Comparison of ENCODE assay signal across 10 mouse cellular contexts in the genomic region with DNA sequence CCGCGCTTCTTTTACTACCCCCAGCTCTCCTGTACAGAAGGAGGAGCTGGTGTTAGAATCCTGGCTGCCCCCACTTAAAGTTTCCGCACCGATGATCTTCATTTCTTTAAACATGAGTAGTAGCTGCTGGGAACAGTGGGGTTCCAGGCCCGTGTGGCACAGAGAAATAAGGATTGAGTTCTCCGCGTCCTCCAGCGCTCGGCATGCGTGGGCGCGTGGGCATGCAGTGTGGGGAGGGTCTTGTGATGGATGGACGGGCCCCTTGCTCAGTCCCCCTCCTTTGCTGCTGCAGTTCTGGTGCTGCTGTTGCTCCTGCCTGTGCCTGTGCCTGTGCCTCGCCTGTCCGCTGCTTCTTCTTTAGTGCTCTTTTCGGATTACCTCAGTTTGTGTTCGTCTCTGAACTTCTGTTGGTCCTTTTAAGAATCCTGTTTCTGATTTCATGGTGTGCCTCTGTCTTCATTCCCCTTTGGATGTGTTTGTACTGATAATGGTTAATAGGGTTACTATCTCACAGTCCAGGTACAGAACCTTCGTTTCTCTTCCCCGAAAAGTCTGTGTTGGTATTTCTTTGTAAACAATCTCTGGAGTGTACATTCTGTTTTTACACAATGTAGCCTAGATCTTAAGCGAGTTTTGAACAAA. TPM values are rescaled to one million over a fixed set of nuclear protein-coding genes. Genes with fewer than 3 reads are reported as not detected.
DNase-seq lines count a peak whose midpoint lies in the region; ATAC-seq and TF ChIP-seq lines count a peak whose summit lies in the region.
"Had no signal": no experiment of that assay in that cellular context is flagged by ENCODE, and none has a peak within 500 bp of the region (broad histone marks: within the 10 kb centered on the region; RNA-seq: fewer than 3 reads in every experiment).

No protein-coding gene starts in this region.

- H3K27me3 ChIP-seq in hindbrain, embryonic 13.5 days, result no peaks in the 10 kb centered on the region
- no peaks in the 10 kb centered on the region for H3K27me3 ChIP-seq in hindbrain, embryonic 11.5 days (ENCODE audit: control insufficient read depth, insufficient read depth, low read length)
- H3K27me3 ChIP-seq in midbrain, embryonic 16.5 days (ENCODE audit: control insufficient read depth, insufficient read depth, low read depth, low read length), result no peaks in the 10 kb centered on the region
- H3K27me3 ChIP-seq in midbrain, postnatal 0 days (ENCODE audit: insufficient read depth, low read length), result no peaks in the 10 kb centered on the region
- H3K27me3 ChIP-seq in forebrain, postnatal 0 days (ENCODE audit: insufficient read depth, low read length), result no peaks in the 10 kb centered on the region

- no peak for DNase-seq in hindbrain, embryonic 11.5 days (ENCODE audit: low spot score)
- DNase-seq in midbrain, postnatal 0 days (ENCODE audit: low spot score), result no peak
- DNase-seq in forebrain, postnatal 0 days, result no peak
- DNase-seq in right cerebral cortex, postnatal 36 days (ENCODE audit: low spot score in 2 of 2), result no peak
- DNase-seq in layer of hippocampus, adult 9-11 months, result no peak
- DNase-seq: kidney, adult 8-10 months; thymus, postnatal 36 days had no signal

- no peak overlapping the region for H3K9ac ChIP-seq in hindbrain, embryonic 13.5 days
- H3K9ac ChIP-seq in hindbrain, embryonic 11.5 days (ENCODE audit: low read depth, low read length), result no peak overlapping the region
- no peak overlapping the region for H3K9ac ChIP-seq in midbrain, embryonic 16.5 days (ENCODE audit: low read depth, low read length)
- H3K9ac ChIP-seq in midbrain, postnatal 0 days (replicated peaks; ENCODE audit: low read length, poor library complexity, severe bottlenecking), result no peak overlapping the region
- H3K9ac ChIP-seq in forebrain, postnatal 0 days, result no peak overlapping the region

- no peaks in the 10 kb centered on the region for H3K9me3 ChIP-seq in hindbrain, embryonic 13.5 days
- H3K9me3 ChIP-seq in hindbrain, embryonic 11.5 days (ENCODE audit: control insufficient read depth, low read length), result no peaks in the 10 kb centered on the region
- no peaks in the 10 kb centered on the region for H3K9me3 ChIP-seq in midbrain, embryonic 16.5 days (replicated peaks; ENCODE audit: control insufficient read depth, low read length, poor library complexity, severe bottlenecking)
- H3K9me3 ChIP-seq in midbrain, postnatal 0 days (ENCODE audit: low read length), result no peaks in the 10 kb centered on the region
- no peaks in the 10 kb centered on the region for H3K9me3 ChIP-seq in forebrain, postnatal 0 days (ENCODE audit: low read length)

- 52% methylated on average over 20 of the region's 20 CpGs for WGBS in hindbrain, embryonic 13.5 days
- WGBS in hindbrain, embryonic 11.5 days, result 56% methylated on average over 20 of the region's 20 CpGs
- 48% methylated on average over 20 of the region's 20 CpGs for WGBS in midbrain, embryonic 16.5 days
- 44% methylated on average over 20 of the region's 20 CpGs for WGBS in midbrain, postnatal 0 days
- WGBS in forebrain, postnatal 0 days, result 39% methylated on average over 20 of the region's 20 CpGs
- 45% methylated on average over 20 of the region's 20 CpGs for WGBS in olfactory bulb, adult 2 months

- no peak for TF ChIP-seq POLR2A in olfactory bulb, adult 2 months (IDR thresholded peaks at IDR 0.05; ENCODE audit: insufficient read depth, low read depth, low read length)

- H3K4me2 ChIP-seq in hindbrain, embryonic 13.5 days, result 0 out of 2 replicates have a peak overlapping the region, but pooled peaks have one; percentile 11
- H3K4me2 ChIP-seq in hindbrain, embryonic 11.5 days (replicated peaks; ENCODE audit: low read depth, low read length), result no peak overlapping the region
- H3K4me2 ChIP-seq in midbrain, embryonic 16.5 days (ENCODE audit: low read length), result peak overlapping the region; percentile 32
- H3K4me2 ChIP-seq in midbrain, postnatal 0 days (ENCODE audit: low read depth, low read length, poor library complexity, severe bottlenecking), result no peak overlapping the region
- peak overlapping the region; percentile 28; the same call in 1 of the 2 replicates for H3K4me2 ChIP-seq in forebrain, postnatal 0 days (ENCODE audit: low read depth)

- ATAC-seq in hindbrain, embryonic 13.5 days (ENCODE audit: low FRiP score), result no peak
- no peak for ATAC-seq in hindbrain, embryonic 11.5 days (ENCODE audit: low FRiP score)
- ATAC-seq in midbrain, embryonic 16.5 days, result no peak
- no peak; the same call in 1 of the 2 replicates for ATAC-seq in midbrain, postnatal 0 days (ENCODE audit: low FRiP score)
- ATAC-seq in forebrain, postnatal 0 days, result peak; percentile 32; the same call in 1 of the 2 replicates

- H3K4me3 ChIP-seq in hindbrain, embryonic 13.5 days, result no peak overlapping the region
- no peak overlapping the region for H3K4me3 ChIP-seq in hindbrain, embryonic 11.5 days (ENCODE audit: low read depth, low read length)
- no peak overlapping the region for H3K4me3 ChIP-seq in midbrain, embryonic 16.5 days (ENCODE audit: low read depth, low read length)
- H3K4me3 ChIP-seq in midbrain, postnatal 0 days (ENCODE audit: low read depth, low read length), result no peak overlapping the region
- no peak overlapping the region for H3K4me3 ChIP-seq in forebrain, postnatal 0 days (ENCODE audit: low read depth, low read length)
- peak overlapping the region; percentile 23 for H3K4me3 ChIP-seq in olfactory bulb, adult 2 months (ENCODE audit: insufficient read depth, low read depth, low read length)

- no peak for TF ChIP-seq CTCF in midbrain, postnatal 0 days (IDR thresholded peaks at IDR 0.05)
- TF ChIP-seq CTCF in forebrain, postnatal 0 days (IDR thresholded peaks at IDR 0.05; ENCODE audit: low read depth), result no peak
- TF ChIP-seq CTCF in olfactory bulb, adult 2 months (IDR thresholded peaks at IDR 0.05; ENCODE audit: insufficient read depth, low read depth, low read length), result no peak

- H3K27ac ChIP-seq in hindbrain, embryonic 13.5 days, result no peak overlapping the region
- no peak overlapping the region for H3K27ac ChIP-seq in hindbrain, embryonic 11.5 days (ENCODE audit: low read depth, low read length)
- H3K27ac ChIP-seq in midbrain, embryonic 16.5 days (ENCODE audit: low read length), result no peak overlapping the region
- no peak overlapping the region for H3K27ac ChIP-seq in midbrain, postnatal 0 days (ENCODE audit: low read depth, low read length)
- H3K27ac ChIP-seq in forebrain, postnatal 0 days (ENCODE audit: low read depth, low read length), result no peak overlapping the region
- no peak overlapping the region for H3K27ac ChIP-seq in olfactory bulb, adult 2 months (ENCODE audit: insufficient read depth, low read depth, low read length)

- H3K36me3 ChIP-seq in hindbrain, embryonic 13.5 days, result no peaks in the 10 kb centered on the region
- H3K36me3 ChIP-seq in hindbrain, embryonic 11.5 days (ENCODE audit: control insufficient read depth, insufficient read depth, low read length), result no peaks in the 10 kb centered on the region
- no peaks in the 10 kb centered on the region for H3K36me3 ChIP-seq in midbrain, embryonic 16.5 days (ENCODE audit: control insufficient read depth, insufficient read depth, low read length)
- H3K36me3 ChIP-seq in midbrain, postnatal 0 days (ENCODE audit: insufficient read depth, low read length), result no peaks in the 10 kb centered on the region
- no peaks in the 10 kb centered on the region for H3K36me3 ChIP-seq in forebrain, postnatal 0 days (ENCODE audit: insufficient read depth)

- H3K4me1 ChIP-seq in hindbrain, embryonic 13.5 days (replicated peaks), result peaks cover 22% of the 10 kb centered on the region
- H3K4me1 ChIP-seq in hindbrain, embryonic 11.5 days (replicated peaks; ENCODE audit: control insufficient read depth, insufficient read depth, low read length), result no peaks in the 10 kb centered on the region; the same call in 1 of the 2 replicates
- peaks cover 9% of the 10 kb centered on the region for H3K4me1 ChIP-seq in midbrain, embryonic 16.5 days (ENCODE audit: control insufficient read depth, insufficient read depth, low read length)
- no peaks in the 10 kb centered on the region for H3K4me1 ChIP-seq in midbrain, postnatal 0 days (ENCODE audit: insufficient read depth, low read length)
- no peaks in the 10 kb centered on the region for H3K4me1 ChIP-seq in forebrain, postnatal 0 days (ENCODE audit: insufficient read depth)
- peaks cover 15% of the 10 kb centered on the region for H3K4me1 ChIP-seq in olfactory bulb, adult 2 months (ENCODE audit: control insufficient read depth, insufficient read depth, low read length)

RNA-seq across cellular contexts. Expression of gene Plpp1, which starts 32.8 kb away (rescaled TPM):
- 51.7 and 53.3 TPM in 2 replicates for polyA plus RNA-seq in hindbrain, embryonic 13.5 days (2015; fragmentation: Nextera tagmentation; extraction: Ambion mirVana)
- polyA plus RNA-seq in hindbrain, embryonic 11.5 days (2014; fragmentation: Nextera tagmentation; extraction: Ambion mirVana), result 22.1 and 24.0 TPM in 2 replicates
- 58.7 and 69.5 TPM in 2 replicates for polyA plus RNA-seq in midbrain, embryonic 16.5 days (2015; fragmentation: Nextera tagmentation; extraction: Ambion mirVana)
- 59.7 and 59.9 TPM in 2 replicates for total RNA-seq in midbrain, postnatal 0 days (2014; rRNA removed)
- 87.2 and 91.0 TPM in 2 replicates for polyA plus RNA-seq in midbrain, postnatal 0 days (2015; fragmentation: Nextera tagmentation; extraction: Ambion mirVana)
- total RNA-seq in forebrain, postnatal 0 days (2014; rRNA removed), result 44.4 and 48.0 TPM in 2 replicates
- 60.8 and 68.0 TPM in 2 replicates for polyA plus RNA-seq in forebrain, postnatal 0 days (2015; fragmentation: Nextera tagmentation; extraction: Ambion mirVana)
- polyA plus RNA-seq in olfactory bulb, adult 2 months (2012; ENCODE audit: insufficient read depth, insufficient read length, low replicate concordance, missing spikeins), result not detected in 2 replicates

Comparison
In these comparisons a context has a peak if more than half of its experiments do, and no peak if none do; other contexts are left out.
1. H3K4me2 ChIP-seq: peak in hindbrain, embryonic 13.5 days (single experiment), midbrain, embryonic 16.5 days (single experiment) and forebrain, postnatal 0 days (single experiment); none in hindbrain, embryonic 11.5 days (single experiment) and midbrain, postnatal 0 days (single experiment).
2. RNA of gene Plpp1, which starts 32.8 kb away (polyA plus RNA-seq): 87.2 to 91.0 TPM in midbrain, postnatal 0 days, 58.7 to 69.5 TPM in midbrain, embryonic 16.5 days, 60.8 to 68.0 TPM in forebrain, postnatal 0 days, 51.7 to 53.3 TPM in hindbrain, embryonic 13.5 days and 22.1 to 24.0 TPM in hindbrain, embryonic 11.5 days; not detected in olfactory bulb, adult 2 months; every median in the first group is over 10 times any median in the second.